Mouse (Mus musculus) G1E-ER4 (cell line): Measurements from ENCODE around the gene Mrpl48. TPM values are rescaled to one million over a fixed set of nuclear protein-coding genes. Genes with fewer than 3 reads are reported as not detected.

Source experiments
- GATA1 ChIP-seq: IDR thresholded peaks from one replicate; pipeline ENCODE4 v1.8.0; 2012; ENCODE audit warnings: low read length, inconsistent platforms
- polyA plus RNA-seq: library from polyadenylated mRNA; stranded (reverse); fragments of >175 nt; gene quantifications from 2 replicates; pipeline ENCODE4 v1.2.3, GENCODE M21; 2012

The Mrpl48 gene
- polyA plus RNA-seq, 1 experiment: 1.7 TPM

- TF ChIP-seq GATA1: no peak
Observed at GRCm38 (mm10) chr7:100559331-100559730, 48.8 kb downstream of the Mrpl48 start.

GRCm38 (mm10) chr7:100557241-100557640 is 50.9 kb downstream of the Mrpl48 start:
- no peak for TF ChIP-seq GATA1

GRCm38 (mm10) chr7:100555431-100555951 is 52.6 kb downstream of the Mrpl48 start:
- TF ChIP-seq GATA1: no peak

GRCm38 (mm10) chr7:100554939-100555338 is 53.2 kb downstream of the Mrpl48 start:
- no peak for TF ChIP-seq GATA1

GRCm38 (mm10) chr7:100550338-100551007 is 57.6 kb downstream of the Mrpl48 start:
- no peak for TF ChIP-seq GATA1

- no peak for TF ChIP-seq GATA1
Observed at GRCm38 (mm10) chr7:100549796-100550195, 58.3 kb downstream of the Mrpl48 start.

GRCm38 (mm10) chr7:100547631-100548030 is 60.5 kb downstream of the Mrpl48 start:
- no peak for TF ChIP-seq GATA1

GRCm38 (mm10) chr7:100544437-100544836 is 63.7 kb downstream of the Mrpl48 start:
- TF ChIP-seq GATA1: no peak

- TF ChIP-seq GATA1: no peak
Observed at GRCm38 (mm10) chr7:100539516-100539915, 68.6 kb downstream of the Mrpl48 start.

- TF ChIP-seq GATA1: no peak
Observed at GRCm38 (mm10) chr7:100537519-100537902, 70.6 kb downstream of the Mrpl48 start.

- TF ChIP-seq GATA1: no peak
Observed at GRCm38 (mm10) chr7:100536804-100537518, 71.1 kb downstream of the Mrpl48 start, which contains the start of gene Coa4. TSS of gene Coa4 (plus strand) at chr7:100537071.

GRCm38 (mm10) chr7:100535831-100536230 is 72.3 kb downstream of the Mrpl48 start:
- no peak for TF ChIP-seq GATA1

GRCm38 (mm10) chr7:100534216-100534615 is 73.9 kb downstream of the Mrpl48 start:
- no peak for TF ChIP-seq GATA1

- no peak for TF ChIP-seq GATA1
Observed at GRCm38 (mm10) chr7:100533503-100533902, 74.6 kb downstream of the Mrpl48 start.

GRCm38 (mm10) chr7:100530766-100531165 is 77.3 kb downstream of the Mrpl48 start:
- no peak for TF ChIP-seq GATA1

- TF ChIP-seq GATA1: no peak
Observed at GRCm38 (mm10) chr7:100524669-100525068, 83.4 kb downstream of the Mrpl48 start.

GRCm38 (mm10) chr7:100522222-100522621 is 85.9 kb downstream of the Mrpl48 start:
- no peak for TF ChIP-seq GATA1
